Mouse (Mus musculus) heart, embryonic 12.5 days (tissue): Measurements from ENCODE around the gene Hist1h4c. TPM values are rescaled to one million over a fixed set of nuclear protein-coding genes. Genes with fewer than 3 reads are reported as not detected.
"Not testable (repeated sequence)": the region's sequence is repeated elsewhere in the genome, so short reads cannot be mapped to it uniquely, and the experiment has no call there.

Source experiments
- ATAC-seq: fragments of 200-750 bp; cut with Nextera tagmentation; 2 replicates; pipeline ENCODE4 v1.8.0; 2017; ENCODE audit warnings: moderate TSS enrichment, moderate library complexity; ENCODE audit not compliant: insufficient number of reproducible peaks, low FRiP score
- H3K27ac ChIP-seq: fragments of 300-500 bp; sonication (generic); 2 replicates; pipeline ENCODE4 v1.5.1; 2016; ENCODE audit warnings: mild to moderate bottlenecking, moderate library complexity; ENCODE audit not compliant: poor library complexity, severe bottlenecking
- H3K27me3 ChIP-seq: fragments of 300-500 bp; sonication (generic); replicated peaks from 2 replicates; pipeline ENCODE4 v1.6.1; 2016; ENCODE audit warnings: mild to moderate bottlenecking, moderate library complexity
- H3K36me3 ChIP-seq: fragments of 300-500 bp; sonication (generic); 2 replicates; pipeline ENCODE4 v1.6.1; 2016; ENCODE audit warnings: mild to moderate bottlenecking, moderate library complexity
- H3K4me1 ChIP-seq: fragments of 300-500 bp; sonication (generic); replicated peaks from 2 replicates; pipeline ENCODE4 v1.6.1; 2016; ENCODE audit warnings: mild to moderate bottlenecking
- H3K4me2 ChIP-seq: fragments of 300-500 bp; sonication (generic); 2 replicates; pipeline ENCODE4 v1.6.1; 2016; ENCODE audit warnings: mild to moderate bottlenecking, moderate library complexity
- H3K4me3 ChIP-seq: fragments of 300-500 bp; sonication (generic); 2 replicates; pipeline ENCODE4 v1.5.1; 2016; ENCODE audit warnings: mild to moderate bottlenecking
- H3K9ac ChIP-seq: fragments of 300-500 bp; sonication (generic); 2 replicates; pipeline ENCODE4 v1.6.1; 2016; ENCODE audit warnings: mild to moderate bottlenecking, moderate library complexity
- H3K9me3 ChIP-seq: fragments of 300-500 bp; sonication (generic); replicated peaks from 2 replicates; pipeline ENCODE4 v1.6.1; 2016; ENCODE audit warnings: mild to moderate bottlenecking, moderate library complexity
- WGBS: fragments of 180-500 bp; shearing (Covaris S2); methylation state at CpG from one replicate; pipeline ENCODE4 v1.1.7; 2016; 5-methylcytosine and 5-hydroxymethylcytosine counted together
- polyA plus RNA-seq: library from polyadenylated mRNA; unstranded; fragments of >200 nt; fragmentation: Nextera tagmentation; extraction: Ambion mirVana; gene quantifications from 2 replicates; pipeline ENCODE4 v1.2.1, GENCODE M21; 2016

The Hist1h4c gene
- polyA plus RNA-seq, 1 experiment from 2014 or later: 3.5 TPM

DNA sequence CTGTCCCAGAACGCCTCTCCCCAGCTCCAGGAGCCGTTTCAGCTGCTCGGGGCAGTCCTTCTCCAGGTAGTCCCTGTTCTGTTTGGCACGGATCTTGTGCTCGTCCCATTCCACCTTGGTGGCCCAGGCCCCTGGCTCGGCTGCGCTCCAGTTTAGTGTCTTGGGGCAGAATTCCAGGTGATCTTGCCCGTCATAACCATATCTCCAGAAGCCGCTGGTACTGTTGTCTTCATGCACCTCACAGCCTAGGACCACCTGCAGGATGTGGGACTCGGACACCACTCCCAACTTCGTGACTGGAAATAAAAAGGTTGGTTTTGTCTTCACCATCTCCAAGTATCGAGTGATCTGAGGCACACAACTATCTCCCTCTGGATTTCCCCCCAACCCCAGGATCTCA is 8.5 kb upstream of the Hist1h4c start:
- no peak for ATAC-seq
- H3K9ac ChIP-seq: no peak overlapping the region
- H3K27me3 ChIP-seq: 0 out of 2 replicates have a peak, but pooled peaks cover 3% of the 10 kb centered on the region
- no peak overlapping the region for H3K4me3 ChIP-seq
- H3K27ac ChIP-seq: no peak overlapping the region
- H3K36me3 ChIP-seq: no peaks in the 10 kb centered on the region
- 84% methylated on average over 12 of the region's 12 CpGs for WGBS
- H3K9me3 ChIP-seq: no peaks in the 10 kb centered on the region
- no peak overlapping the region for H3K4me2 ChIP-seq
- peaks cover 29% of the 10 kb centered on the region for H3K4me1 ChIP-seq

GRCm38 (mm10) chr13:23705751-23706356 is 7.6 kb upstream of the Hist1h4c start:
- no peak for ATAC-seq

GRCm38 (mm10) chr13:23702801-23703200 is 4.5 kb upstream of the Hist1h4c start:
- H3K4me3 ChIP-seq, H3K27me3 ChIP-seq, H3K4me2 ChIP-seq, H3K4me1 ChIP-seq, H3K27ac ChIP-seq, H3K36me3 ChIP-seq, H3K9ac ChIP-seq, H3K9me3 ChIP-seq, ATAC-seq: not testable (repeated sequence)
- WGBS: 78% methylated on average over 2 of the region's 2 CpGs

More at GRCm38 (mm10) chr13:23705751-23706356, 7.6 kb upstream of the Hist1h4c start:
- 75% methylated on average over 7 of the region's 7 CpGs for WGBS
- H3K9me3 ChIP-seq: no peaks in the 10 kb centered on the region
- H3K4me2 ChIP-seq: no peak overlapping the region
- no peak overlapping the region for H3K27ac ChIP-seq
- peaks cover 28% of the 10 kb centered on the region for H3K4me1 ChIP-seq
- H3K9ac ChIP-seq: no peak overlapping the region
- H3K36me3 ChIP-seq: no peaks in the 10 kb centered on the region
- no peak overlapping the region for H3K4me3 ChIP-seq
- 0 out of 2 replicates have a peak, but pooled peaks cover 3% of the 10 kb centered on the region for H3K27me3 ChIP-seq

GRCm38 (mm10) chr13:23702220-23702619 is 4.0 kb upstream of the Hist1h4c start:
- Histone ChIP-seq H3K9ac (no peak overlapping the region), H3K4me1 (0 out of 2 replicates have a peak, but pooled peaks cover 3% of the 10 kb centered on the region), H3K27ac (no peak overlapping the region), H3K27me3 (0 out of 2 replicates have a peak, but pooled peaks cover 3% of the 10 kb centered on the region), H3K4me3 (no peak overlapping the region), H3K36me3 (no peaks in the 10 kb centered on the region), H3K4me2 (no peak overlapping the region), H3K9me3 (no peaks in the 10 kb centered on the region)
- 73% methylated on average over 4 of the region's 4 CpGs for WGBS
- ATAC-seq: no peak

DNA sequence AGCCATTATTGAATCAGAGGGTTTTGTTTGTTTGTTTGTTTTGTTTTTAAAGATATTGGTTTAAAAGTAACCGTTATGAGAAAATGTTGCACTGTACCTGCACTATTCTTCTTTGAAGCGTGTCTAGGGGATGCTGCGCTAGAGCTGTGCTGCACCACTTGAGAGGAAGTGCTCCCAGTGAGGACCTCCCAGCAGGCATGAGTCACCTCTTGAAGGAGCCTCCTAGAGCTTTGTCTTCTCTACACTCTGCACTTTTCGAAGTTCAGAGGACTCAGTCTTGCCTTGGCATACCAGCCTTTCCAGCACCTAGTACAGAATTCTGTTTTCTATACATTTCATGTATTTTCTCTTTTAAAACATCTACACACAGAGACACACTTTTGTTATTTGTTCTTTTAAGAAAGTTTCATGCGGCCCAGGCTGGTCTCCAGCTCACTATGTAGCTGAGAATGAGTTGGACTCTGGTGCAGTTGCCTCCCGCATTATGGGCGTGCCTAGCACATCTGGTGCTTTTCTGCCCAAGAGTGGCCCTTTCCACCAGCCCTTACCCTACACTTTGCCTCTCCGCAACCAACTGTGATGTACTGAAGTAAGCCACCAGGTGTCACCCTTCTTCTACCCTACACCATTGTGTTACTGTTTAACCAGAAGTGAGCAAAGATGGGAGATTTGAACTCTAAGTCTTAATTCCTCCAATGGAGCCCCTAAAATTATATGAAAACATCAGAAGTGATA is 2.7 kb upstream of the Hist1h4c start:
- no peak overlapping the region for H3K9ac ChIP-seq
- peaks cover 7% of the 10 kb centered on the region; the same call in 1 of the 2 replicates for H3K4me1 ChIP-seq
- H3K36me3 ChIP-seq: no peaks in the 10 kb centered on the region
- H3K9me3 ChIP-seq: no peaks in the 10 kb centered on the region
- H3K27ac ChIP-seq: no peak overlapping the region
- 16% methylated on average over 8 of the region's 8 CpGs for whole genome bisulfite sequencing
- no peak overlapping the region for H3K4me3 ChIP-seq
- H3K4me2 ChIP-seq: no peak overlapping the region
- peak; percentile 65 for ATAC-seq
- 0 out of 2 replicates have a peak, but pooled peaks cover 3% of the 10 kb centered on the region for H3K27me3 ChIP-seq

GRCm38 (mm10) chr13:23699767-23700166 is 1.5 kb upstream of the Hist1h4c start:
- 0 out of 2 replicates have a peak, but pooled peaks cover 3% of the 10 kb centered on the region for H3K27me3 ChIP-seq
- H3K9me3 ChIP-seq: no peaks in the 10 kb centered on the region
- H3K27ac ChIP-seq: no peak overlapping the region
- H3K9ac ChIP-seq: no peak overlapping the region
- no peaks in the 10 kb centered on the region for H3K36me3 ChIP-seq
- no peak overlapping the region for H3K4me3 ChIP-seq
- ATAC-seq: no peak
- 60% methylated on average over 3 of the region's 3 CpGs for WGBS
- H3K4me1 ChIP-seq: peaks cover 13% of the 10 kb centered on the region
- no peak overlapping the region for H3K4me2 ChIP-seq

DNA sequence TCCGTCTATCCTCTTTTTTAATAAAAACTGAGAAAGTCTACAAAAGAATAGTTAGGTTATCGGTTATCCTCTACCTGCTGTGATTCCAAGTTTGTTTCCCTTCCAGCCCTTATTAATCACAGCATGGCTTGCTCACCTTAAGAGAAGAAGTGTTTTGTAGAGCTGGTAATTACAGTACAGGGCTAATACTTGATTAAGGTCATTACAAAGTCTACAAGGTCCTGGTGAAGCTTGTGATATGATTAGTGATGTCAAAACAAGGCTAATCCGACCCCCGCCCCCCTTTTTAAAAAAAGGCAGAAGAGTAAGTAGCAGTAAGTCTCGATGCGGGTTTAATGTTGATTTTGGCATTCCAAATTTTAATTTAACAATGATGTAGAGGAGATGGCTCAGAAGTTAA is 742 bp upstream of the Hist1h4c start:
- Histone ChIP-seq H3K4me1 (peaks cover 13% of the 10 kb centered on the region), H3K4me2 (no peak overlapping the region), H3K27me3 (0 out of 2 replicates have a peak, but pooled peaks cover 3% of the 10 kb centered on the region), H3K4me3 (no peak overlapping the region), H3K27ac (peak overlapping the region; percentile 38; the same call in 1 of the 2 replicates), H3K9ac (no peak overlapping the region), H3K36me3 (no peaks in the 10 kb centered on the region), H3K9me3 (no peaks in the 10 kb centered on the region)
- ATAC-seq: no peak
- 68% methylated on average over 6 of the region's 6 CpGs for WGBS

DNA sequence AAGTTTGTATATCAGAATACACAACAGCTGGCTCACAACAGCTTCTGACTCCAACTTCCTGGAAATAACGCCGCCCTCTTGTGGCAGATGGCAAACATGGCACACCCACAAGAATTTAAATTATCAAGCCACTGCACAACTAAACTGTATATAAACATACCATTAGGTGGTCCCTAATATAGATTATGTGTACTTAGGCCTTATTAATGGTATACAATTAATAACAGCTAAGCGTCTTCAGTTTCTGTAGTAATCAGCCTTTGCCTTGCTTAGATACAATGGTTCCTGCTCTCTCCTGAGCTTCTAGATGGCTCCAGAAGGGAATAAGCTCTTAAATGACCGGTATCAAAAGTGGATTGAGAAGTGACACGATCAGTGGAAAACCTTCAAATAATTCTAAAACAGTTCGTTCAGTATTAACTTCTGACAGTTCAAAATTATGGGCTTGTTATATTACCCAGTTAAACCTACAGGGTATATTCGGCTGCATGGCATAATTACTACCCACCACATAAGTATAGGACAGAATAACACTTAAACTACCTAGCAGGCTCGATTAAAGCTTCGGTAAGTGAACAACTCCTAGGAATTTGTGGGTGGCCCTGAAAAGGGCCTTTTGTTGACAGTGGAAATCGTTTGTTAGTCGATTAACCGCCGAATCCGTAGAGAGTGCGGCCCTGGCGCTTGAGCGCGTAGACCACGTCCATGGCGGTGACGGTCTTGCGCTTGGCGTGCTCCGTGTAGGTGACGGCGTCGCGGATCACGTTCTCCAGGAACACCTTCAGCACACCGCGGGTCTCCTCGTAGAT is 559 bp downstream of the Hist1h4c start:
- no peaks in the 10 kb centered on the region for H3K27me3 ChIP-seq
- ATAC-seq: peak; percentile 22; the same call in 1 of the 2 replicates
- no peaks in the 10 kb centered on the region for H3K36me3 ChIP-seq
- no peaks in the 10 kb centered on the region for H3K9me3 ChIP-seq
- peak overlapping the region; percentile 52 for H3K4me3 ChIP-seq
- H3K4me2 ChIP-seq: peak overlapping the region; percentile 85
- H3K4me1 ChIP-seq: peaks cover 13% of the 10 kb centered on the region
- WGBS: under 1% methylated on average over 30 of the region's 32 CpGs
- H3K9ac ChIP-seq: peak overlapping the region; percentile 81
- peak overlapping the region; percentile 87 for H3K27ac ChIP-seq

- no peak overlapping the region for H3K27ac ChIP-seq
- H3K4me3 ChIP-seq: no peak overlapping the region
Observed at GRCm38 (mm10) chr13:23696061-23696474, 2.2 kb downstream of the Hist1h4c start.

DNA sequence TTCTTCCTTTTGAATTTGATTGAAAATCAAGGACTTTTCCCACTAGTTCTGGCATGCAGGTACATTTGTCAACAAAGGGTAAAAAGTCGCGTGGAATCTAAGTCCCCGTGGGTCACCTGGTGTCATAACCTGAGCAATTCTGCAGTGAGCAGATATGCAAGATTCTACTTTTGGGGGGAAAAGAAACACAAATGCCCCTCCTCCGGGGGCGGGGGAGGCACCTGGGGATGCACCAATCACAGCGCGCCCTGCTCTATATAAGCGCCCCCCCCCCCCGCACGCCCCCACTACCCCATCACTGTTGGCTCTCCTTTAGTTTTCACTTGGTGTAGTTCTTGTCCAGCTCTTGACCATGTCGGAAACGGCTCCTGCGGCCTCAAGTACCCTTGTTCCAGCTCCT is 2.7 kb downstream of the Hist1h4c start, which contains the start of gene Hist1h1t:
Gene Hist1h1t, plus strand, starts transcription at position 301 of the 400 bp plus-strand sequence.
- Histone ChIP-seq H3K27me3 (no peaks in the 10 kb centered on the region), H3K4me2 (peak within 1 kb of the TSS; percentile 38), H3K27ac (no peak within 1 kb of the TSS), H3K4me3 (no peak within 1 kb of the TSS), H3K36me3 (no peaks in the 10 kb centered on the region), H3K9ac (no peak within 1 kb of the TSS), H3K4me1 (peaks cover 14% of the 10 kb centered on the region), H3K9me3 (no peaks in the 10 kb centered on the region)
- whole genome bisulfite sequencing: 45% methylated on average over 12 of the region's 13 CpGs
- no peak for ATAC-seq

More at GRCm38 (mm10) chr13:23696061-23696474, 2.2 kb downstream of the Hist1h4c start:
- 51% methylated on average over 15 of the region's 15 CpGs for WGBS
- no peaks in the 10 kb centered on the region for H3K9me3 ChIP-seq
- H3K4me1 ChIP-seq: peaks cover 13% of the 10 kb centered on the region
- peak overlapping the region; percentile 38 for H3K4me2 ChIP-seq
- H3K36me3 ChIP-seq: no peaks in the 10 kb centered on the region
- no peak overlapping the region for H3K9ac ChIP-seq
- H3K27me3 ChIP-seq: no peaks in the 10 kb centered on the region
- ATAC-seq: no peak

GRCm38 (mm10) chr13:23694956-23695355 is 3.3 kb downstream of the Hist1h4c start:
- Histone ChIP-seq H3K27me3 (no peaks in the 10 kb centered on the region), H3K9ac (no peak overlapping the region), H3K4me1 (peaks cover 15% of the 10 kb centered on the region), H3K27ac (no peak overlapping the region), H3K4me2 (no peak overlapping the region), H3K4me3 (no peak overlapping the region), H3K36me3 (no peaks in the 10 kb centered on the region), H3K9me3 (no peaks in the 10 kb centered on the region)
- no peak for ATAC-seq
- WGBS: 89% methylated on average over 9 of the region's 9 CpGs
